Mouse (Mus musculus) CH12.LX (cell line): ENCODE results near the gene Tusc2.
A peak's percentile ranks its signal among the peaks of the same experiment; 100 is the strongest.

Experiments
- BHLHE40 ChIP-seq: IDR thresholded peaks from 2 replicates; pipeline ENCODE4 v1.6.1; 2011; ENCODE audit warnings: mild to moderate bottlenecking, low read depth, low read length, improper control_type of control experiment
- CTCF ChIP-seq, 2 experiments: IDR thresholded peaks in 1 of 2; conservative IDR thresholded peaks in 1 of 2; 2 replicates each; pipeline ENCODE4 v1.5.1; 2011 to 2012; ENCODE audit warnings: low read depth in 2 of 2, low read length in 2 of 2, improper control_type of control experiment in 1 of 2, inconsistent platforms in 1 of 2, mild to moderate bottlenecking in 1 of 2, moderate library complexity in 1 of 2
- GABPA ChIP-seq: IDR thresholded peaks from 2 replicates; pipeline ENCODE4 v1.6.1; 2012; ENCODE audit warnings: low read depth, low read length, improper control_type of control experiment, inconsistent platforms; ENCODE audit not compliant: insufficient replicate concordance
- MEF2A ChIP-seq: IDR thresholded peaks from 2 replicates; pipeline ENCODE4 v1.6.1; 2014; ENCODE audit warnings: low read depth, mild to moderate bottlenecking, inconsistent platforms, low read length, improper control_type of control experiment, borderline replicate concordance
- NRF1 ChIP-seq: IDR thresholded peaks from 2 replicates; pipeline ENCODE4 v1.6.1; 2014; ENCODE audit warnings: low read depth, mild to moderate bottlenecking, inconsistent platforms, low read length, improper control_type of control experiment, moderate library complexity
- POLR2A ChIP-seq: IDR thresholded peaks from 2 replicates; pipeline ENCODE4 v1.6.1; 2011; ENCODE audit warnings: low read depth, mild to moderate bottlenecking, improper control_type of control experiment, low read length
- POLR2AphosphoS2 ChIP-seq: IDR thresholded peaks from 2 replicates; pipeline ENCODE4 v1.6.1; 2011; ENCODE audit warnings: low read depth, low read length, improper control_type of control experiment
- RCOR1 ChIP-seq: conservative IDR thresholded peaks from 2 replicates; pipeline ENCODE4 v1.6.1; 2012; ENCODE audit warnings: low read depth, mild to moderate bottlenecking, inconsistent platforms, low read length, improper control_type of control experiment
- SIN3A ChIP-seq: IDR thresholded peaks from 2 replicates; pipeline ENCODE4 v1.6.1; 2012; ENCODE audit warnings: low read length, improper control_type of control experiment, inconsistent platforms
- UBTF ChIP-seq: IDR thresholded peaks from 2 replicates; pipeline ENCODE4 v1.6.1; 2012; ENCODE audit warnings: low read depth, mild to moderate bottlenecking, inconsistent platforms, low read length, improper control_type of control experiment, moderate library complexity
- USF1 ChIP-seq: IDR thresholded peaks from 2 replicates; pipeline ENCODE4 v1.6.1; 2014; ENCODE audit warnings: low read depth, mild to moderate bottlenecking, inconsistent platforms, low read length, improper control_type of control experiment
- ZC3H11A ChIP-seq: IDR thresholded peaks from 2 replicates; pipeline ENCODE4 v1.6.1; 2012; ENCODE audit warnings: low read depth, mild to moderate bottlenecking, inconsistent platforms, low read length, improper control_type of control experiment
- ZKSCAN1 ChIP-seq: IDR thresholded peaks from 2 replicates; pipeline ENCODE4 v1.6.1; 2012; ENCODE audit warnings: low read depth, inconsistent platforms, low read length, improper control_type of control experiment, borderline replicate concordance
- ZNF384 ChIP-seq: IDR thresholded peaks from 2 replicates; pipeline ENCODE4 v1.6.1; 2012; ENCODE audit warnings: low read depth, low read length, improper control_type of control experiment, inconsistent platforms

GRCm38 (mm10) chr9:107541474-107542351 lies 21.3 kb upstream of the Tusc2 start, which contains the start of the genes Cyb561d2 and Nprl2:
- TF ChIP-seq CTCF (conservative IDR thresholded peaks at IDR 0.05 in 1 of 2, IDR thresholded peaks at IDR 0.05 in 1 of 2; ENCODE audit: low read depth in 2 of 2, low read length in 2 of 2) (no peak), BHLHE40 (no peak), GABPA (peak; percentile 85; the same call in 1 of the 2 replicates), ZNF384 (no peak), UBTF (no peak), ZKSCAN1 (no peak), RCOR1 (no peak), USF1 (no peak), MEF2A (0 out of 2 replicates have a peak, but pooled peaks have one; percentile 30), POLR2A (peak; percentile 76), NRF1 (peak; percentile 92), POLR2AphosphoS2 (no peak), ZC3H11A (no peak), SIN3A (peak; percentile 91)
